Mouse (Mus musculus): ENCODE results near the gene Abcc5.
"Not testable (repeated sequence)": the region's sequence is repeated elsewhere in the genome, so short reads cannot be mapped to it uniquely, and the experiment has no call there.

Abcc5 gene

GRCm38 (mm10) chr16:20422938-20423730 is 3.1 kb downstream of the Abcc5 start:
- no peak for DNase-seq (ENCODE audit: low spot score)

- DNase-seq (ENCODE audit: low spot score): no peak
Observed at GRCm38 (mm10) chr16:20418054-20418453, 8.1 kb downstream of the Abcc5 start.

DNA sequence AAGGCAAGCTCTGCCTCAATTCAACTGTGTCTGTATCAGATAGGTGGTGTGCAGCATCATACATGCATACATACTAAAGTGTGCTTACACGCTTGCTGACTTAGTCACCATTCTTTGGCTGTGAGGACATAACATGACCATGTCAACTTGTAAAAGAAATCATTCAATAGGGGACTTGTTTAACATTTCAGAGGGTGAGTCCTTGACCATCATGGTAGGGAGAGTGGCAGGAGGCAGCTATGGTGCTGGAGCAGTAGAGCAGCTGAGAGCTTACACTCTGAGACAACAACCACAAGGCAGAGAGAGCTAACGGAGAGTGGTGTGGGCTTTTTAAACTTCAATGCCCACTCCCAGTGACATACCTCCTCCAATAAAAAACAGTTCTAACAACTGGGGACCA is 9.9 kb downstream of the Abcc5 start:
- no peak for DNase-seq (ENCODE audit: low spot score)

DNA sequence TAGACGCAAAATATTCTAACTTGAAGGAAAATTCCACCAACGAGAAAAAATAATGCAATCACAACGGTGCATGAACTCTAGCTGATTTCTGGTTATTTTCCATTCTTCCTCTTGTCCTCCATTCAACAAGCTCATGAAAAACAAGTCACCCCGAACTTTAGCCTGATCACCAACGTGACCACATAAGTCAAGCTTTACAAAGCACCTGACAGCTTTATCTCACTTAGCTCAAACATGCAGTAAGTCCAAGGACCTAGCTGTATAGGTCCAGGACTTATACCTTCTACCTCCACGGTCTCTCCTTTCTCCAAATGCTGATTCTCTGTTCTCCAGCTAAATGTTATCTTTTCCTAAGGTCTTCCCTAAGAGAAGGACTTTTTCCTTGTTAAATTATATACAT is 10.4 kb downstream of the Abcc5 start:
- no peak for DNase-seq (ENCODE audit: low spot score)

- DNase-seq (ENCODE audit: low spot score): no peak
Observed at GRCm38 (mm10) chr16:20415211-20415610, 11.0 kb downstream of the Abcc5 start.

DNA sequence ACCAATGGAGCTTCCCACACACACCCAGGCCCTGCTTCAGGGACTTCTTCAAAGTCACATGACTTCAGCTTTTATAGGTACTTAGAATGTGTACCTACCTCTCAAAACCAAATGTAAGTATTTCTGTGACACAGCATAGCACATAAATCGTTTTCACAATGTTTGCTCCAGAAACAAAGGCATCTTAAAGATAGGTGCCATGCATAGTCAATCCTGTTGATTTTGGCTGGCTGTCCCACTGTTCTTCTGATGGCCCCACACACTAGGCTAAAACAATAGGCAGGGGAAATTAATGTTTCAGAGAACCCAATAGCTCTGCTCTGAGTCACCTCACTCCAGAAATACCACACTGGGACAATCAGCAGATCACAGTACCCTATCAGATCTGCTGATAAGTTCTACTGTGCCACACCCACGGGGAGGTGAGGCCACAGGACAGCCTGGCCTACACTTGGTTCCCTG is 12.3 kb downstream of the Abcc5 start:
- DNase-seq (ENCODE audit: low spot score): no peak

GRCm38 (mm10) chr16:20411958-20412570 is 14.1 kb downstream of the Abcc5 start:
- DNase-seq (ENCODE audit: low spot score): no peak

- no peak for DNase-seq (ENCODE audit: low spot score)
Observed at GRCm38 (mm10) chr16:20405335-20405734, 20.9 kb downstream of the Abcc5 start.

DNA sequence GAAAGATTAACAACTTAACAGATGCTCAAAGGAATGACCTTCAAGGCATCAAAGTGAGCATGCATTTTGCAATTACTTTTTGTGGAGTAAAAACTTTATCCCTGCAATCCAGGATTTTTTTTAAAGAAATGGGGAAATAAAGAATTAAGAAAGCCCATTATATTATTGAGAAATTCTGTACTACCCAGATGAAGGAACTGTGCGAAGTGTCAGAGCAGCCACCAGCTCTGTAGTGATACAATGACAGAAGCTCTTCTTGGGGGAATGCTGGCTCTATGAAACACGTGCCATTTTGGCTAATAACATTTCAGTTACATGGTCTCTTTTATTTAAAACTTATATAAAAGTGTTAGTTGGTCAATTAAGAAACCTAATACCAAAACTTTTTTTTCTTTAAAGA is 22.9 kb downstream of the Abcc5 start:
- DNase-seq (ENCODE audit: low spot score): no peak

GRCm38 (mm10) chr16:20401592-20401991 is 24.6 kb downstream of the Abcc5 start:
- DNase-seq (ENCODE audit: low spot score): no peak

DNA sequence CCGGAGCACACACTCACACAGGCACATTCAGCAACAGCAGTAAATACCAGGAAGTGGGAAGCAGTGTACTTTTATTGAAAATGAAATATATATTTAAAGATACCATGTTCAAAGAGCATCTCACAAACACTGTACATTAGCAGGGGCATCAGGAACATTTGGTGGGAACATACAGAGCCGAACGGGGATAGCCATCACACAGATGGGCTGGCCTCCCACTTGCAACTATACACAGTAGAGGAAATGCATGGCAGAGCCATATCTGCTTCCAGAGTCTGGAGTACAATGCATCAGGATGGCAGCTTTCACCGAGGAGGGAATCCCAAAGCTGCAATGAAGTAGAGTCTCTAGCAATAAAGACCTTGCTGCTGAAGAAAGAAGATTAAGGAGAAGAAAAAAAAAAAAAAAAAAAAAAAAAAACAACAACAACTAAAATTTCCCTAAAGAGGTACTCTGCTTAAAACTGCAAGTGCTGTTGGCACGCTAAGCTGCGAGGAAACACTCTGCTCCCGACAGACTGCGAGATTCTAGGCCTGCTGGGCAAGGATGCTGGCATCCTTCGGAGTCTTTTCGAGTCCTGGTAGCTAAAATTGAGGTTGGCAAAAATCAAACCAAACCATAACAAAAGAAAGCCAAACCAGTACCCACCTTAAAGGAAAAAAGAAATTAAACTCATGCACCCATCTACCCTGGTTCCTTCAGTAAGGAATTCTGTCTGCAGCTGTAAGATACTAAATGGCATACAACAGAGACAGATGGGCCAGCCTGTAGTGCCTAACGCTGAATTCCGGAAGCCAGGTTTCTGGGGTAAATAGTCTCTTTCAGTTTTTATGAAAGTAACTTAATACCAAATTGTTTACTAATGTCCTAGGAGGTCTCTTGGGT is 25.2 kb downstream of the Abcc5 start:
- no peak for DNase-seq (ENCODE audit: low spot score)

GRCm38 (mm10) chr16:20396851-20397250 is 29.3 kb downstream of the Abcc5 start:
- no peak for DNase-seq (ENCODE audit: low spot score)

GRCm38 (mm10) chr16:20395216-20395907 is 30.8 kb downstream of the Abcc5 start:
- DNase-seq (ENCODE audit: low spot score): no peak

- no peak for DNase-seq (ENCODE audit: low spot score)
Observed at GRCm38 (mm10) chr16:20391753-20392152, 34.4 kb downstream of the Abcc5 start.

DNA sequence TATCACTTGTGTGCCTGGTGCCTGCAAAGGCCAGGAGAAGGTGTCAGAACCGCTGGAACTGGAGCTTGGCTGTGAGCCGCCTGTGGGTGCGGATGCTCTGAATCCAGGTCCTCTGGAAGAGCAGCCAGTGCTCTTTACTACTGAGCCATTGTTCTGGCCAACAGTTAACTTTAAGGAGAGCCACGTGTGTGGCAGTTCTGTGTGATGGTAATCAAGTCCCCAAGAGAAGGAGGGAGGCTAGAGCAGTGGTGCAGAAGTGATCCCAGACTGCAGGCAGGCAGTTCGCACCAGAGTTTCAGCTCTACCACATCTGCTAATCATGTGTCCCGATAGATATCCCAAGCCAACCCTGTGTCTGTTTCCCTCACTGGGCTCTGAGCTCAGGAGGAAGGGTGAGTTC is 36.0 kb downstream of the Abcc5 start:
- no peak for DNase-seq (ENCODE audit: low spot score)

- no peak for DNase-seq (ENCODE audit: low spot score)
Observed at GRCm38 (mm10) chr16:20381031-20381430, 45.2 kb downstream of the Abcc5 start.

GRCm38 (mm10) chr16:20375341-20375740 is 50.9 kb downstream of the Abcc5 start:
- DNase-seq (ENCODE audit: low spot score): no peak

DNA sequence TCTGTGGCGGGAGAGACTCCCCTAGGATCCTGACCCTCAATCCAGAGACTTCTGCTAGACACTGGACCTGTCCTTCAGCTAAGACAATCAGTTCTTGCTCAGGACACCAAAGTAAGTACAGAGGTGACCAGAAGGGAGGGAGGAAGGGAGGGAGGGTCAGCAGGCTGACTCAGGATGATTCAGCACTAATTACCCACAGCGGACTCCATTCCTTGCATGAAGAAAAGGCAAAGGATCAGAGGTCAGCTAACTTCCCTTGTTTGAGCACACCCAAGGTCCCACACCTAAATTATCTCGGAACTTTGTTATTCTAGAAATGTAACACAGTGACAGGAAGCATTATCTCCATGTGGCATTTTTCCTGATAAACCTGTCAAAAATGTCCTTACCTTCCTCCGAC is 54.5 kb downstream of the Abcc5 start:
- DNase-seq (ENCODE audit: low spot score): peak; percentile 31

GRCm38 (mm10) chr16:20368221-20368620 is 58.0 kb downstream of the Abcc5 start:
- no peak for DNase-seq (ENCODE audit: low spot score)

- no peak for DNase-seq (ENCODE audit: low spot score)
Observed at GRCm38 (mm10) chr16:20362121-20362520, 64.1 kb downstream of the Abcc5 start.

DNA sequence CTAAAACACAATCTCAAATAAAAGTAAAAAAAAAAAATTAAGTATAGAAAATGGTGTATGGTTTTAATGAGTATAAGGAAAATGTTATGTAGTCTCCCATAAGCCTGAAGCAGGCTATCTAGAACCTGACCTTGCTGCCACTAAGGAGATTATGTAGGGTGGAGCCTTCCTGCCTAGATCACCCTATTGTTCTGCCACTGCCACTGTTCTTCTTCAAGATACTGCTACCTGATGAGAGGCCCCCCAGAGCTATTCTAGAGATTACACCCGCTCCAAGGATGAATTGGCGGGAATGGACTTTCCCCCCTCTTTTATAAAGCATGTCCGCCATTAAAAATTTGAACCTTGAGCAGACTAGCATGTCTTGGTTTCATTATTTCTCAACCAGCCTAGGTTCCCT is 64.7 kb downstream of the Abcc5 start:
- DNase-seq (ENCODE audit: low spot score): not testable (repeated sequence)
